Mouse (Mus musculus) frontal cortex, postnatal 25 days (tissue): ENCODE measurements around the gene Stat4.

ENCODE experiments used
- DNase-seq, 2 experiments: peaks; one replicate each; pipeline ENCODE4 v3.0.0; 2022; ENCODE audit warnings: low spot score in 2 of 2

The Stat4 gene

GRCm38 (mm10) chr1:51986848-51987247, at the start of gene Stat4:
Gene Stat4 (plus strand): TSS chr1:51987148.
- DNase-seq: no peak

GRCm38 (mm10) chr1:51938357-51938756, 48.6 kb upstream of the Stat4 start:
- no peak for DNase-seq

GRCm38 (mm10) chr1:51944755-51945154, 42.2 kb upstream of the Stat4 start:
- peak; percentile 10 to 22 for DNase-seq

- no peak for DNase-seq
These were observed 39.8 kb upstream of the Stat4 start for GRCm38 (mm10) chr1:51947116-51947515.

- no peak for DNase-seq
These were observed 22.3 kb upstream of the Stat4 start for GRCm38 (mm10) chr1:51964647-51965046.

- no peak for DNase-seq
These were observed 18.0 kb upstream of the Stat4 start for GRCm38 (mm10) chr1:51968994-51969393.

GRCm38 (mm10) chr1:51970182-51970581, 16.8 kb upstream of the Stat4 start:
- no peak for DNase-seq

GRCm38 (mm10) chr1:51975589-51975988, 11.4 kb upstream of the Stat4 start:
- DNase-seq: no peak

- no peak for DNase-seq
These were observed 7.9 kb upstream of the Stat4 start for GRCm38 (mm10) chr1:51979048-51979447.

GRCm38 (mm10) chr1:51991983-51992609, 5.1 kb downstream of the Stat4 start:
- peak in 1 of 2 experiments; percentile 26 for DNase-seq

GRCm38 (mm10) chr1:51996056-51996455, 9.1 kb downstream of the Stat4 start:
- DNase-seq: no peak

- no peak for DNase-seq
These were observed 10.1 kb downstream of the Stat4 start for GRCm38 (mm10) chr1:51996751-51997659.

GRCm38 (mm10) chr1:51998542-51998941, 11.6 kb downstream of the Stat4 start:
- DNase-seq: peak in 1 of 2 experiments; percentile 35

GRCm38 (mm10) chr1:52004096-52004495, 17.1 kb downstream of the Stat4 start:
- peak; percentile 62 to 74 for DNase-seq

GRCm38 (mm10) chr1:52008443-52008842, 21.5 kb downstream of the Stat4 start:
- no peak for DNase-seq

- DNase-seq: no peak
These were observed 22.0 kb downstream of the Stat4 start for GRCm38 (mm10) chr1:52008947-52009346.

GRCm38 (mm10) chr1:52010741-52011140, 23.8 kb downstream of the Stat4 start:
- DNase-seq: no peak

GRCm38 (mm10) chr1:52011227-52011626, 24.3 kb downstream of the Stat4 start:
- no peak for DNase-seq

- DNase-seq: no peak
These were observed 25.3 kb downstream of the Stat4 start for GRCm38 (mm10) chr1:52012231-52012630.

- no peak for DNase-seq
These were observed 25.8 kb downstream of the Stat4 start for GRCm38 (mm10) chr1:52012757-52013156.

- no peak for DNase-seq
These were observed 32.7 kb downstream of the Stat4 start for GRCm38 (mm10) chr1:52019621-52020020.

GRCm38 (mm10) chr1:52021936-52022725, 35.2 kb downstream of the Stat4 start:
- no peak for DNase-seq
